Mouse (Mus musculus) MEL (cell line): Measurements from ENCODE around the gene Plekha7. TPM values are rescaled to one million over a fixed set of nuclear protein-coding genes. Genes with fewer than 3 reads are reported as not detected.

Experiments
- DNase-seq: peaks from one replicate; pipeline ENCODE4 v3.0.0; 2011; ENCODE audit warnings: low read depth, low spot score
- H3K27ac ChIP-seq: 2 replicates; pipeline ENCODE4 v1.5.1; 2012; ENCODE audit warnings: low read depth, mild to moderate bottlenecking, control low read depth, low read length, moderate library complexity; ENCODE audit not compliant: control insufficient read depth
- H3K27me3 ChIP-seq, 2 experiments: fragments of 150-350 bp in 1 of 2; sonication (generic) in 1 of 2; 2 replicates each; pipeline ENCODE4 v1.6.1; 2012; ENCODE audit warnings: low read length in 2 of 2, mild to moderate bottlenecking in 2 of 2, improper control_type of control experiment in 1 of 2, moderate library complexity in 1 of 2; ENCODE audit not compliant: insufficient read depth in 2 of 2, control insufficient read depth in 1 of 2
- H3K36me3 ChIP-seq, 2 experiments: 2 replicates each; pipeline ENCODE4 v1.6.1; 2012 to 2014; ENCODE audit warnings: low read length in 2 of 2, improper control_type of control experiment in 1 of 2, inconsistent platforms in 1 of 2, mild to moderate bottlenecking in 1 of 2; ENCODE audit not compliant: insufficient read depth in 2 of 2, control insufficient read depth in 1 of 2
- H3K4me1 ChIP-seq, 2 experiments: fragments of 150-350 bp in 1 of 2; sonication (generic) in 1 of 2; 2 replicates each; pipeline ENCODE4 v1.6.1; 2012; ENCODE audit warnings: low read length in 2 of 2, improper control_type of control experiment in 1 of 2, mild to moderate bottlenecking in 1 of 2; ENCODE audit not compliant: insufficient read depth in 2 of 2, control insufficient read depth in 1 of 2
- H3K4me3 ChIP-seq, 2 experiments: fragments of 150-350 bp in 1 of 2; sonication (generic) in 1 of 2; 2 replicates each; pipeline ENCODE4 v1.5.1; 2012; ENCODE audit warnings: low read depth in 2 of 2, low read length in 2 of 2, mild to moderate bottlenecking in 2 of 2, moderate library complexity in 2 of 2, control low read depth in 1 of 2, improper control_type of control experiment in 1 of 2; ENCODE audit not compliant: control insufficient read depth in 1 of 2, insufficient read depth in 1 of 2
- H3K79me2 ChIP-seq: 2 replicates; pipeline ENCODE4 v1.6.1; 2012; ENCODE audit warnings: mild to moderate bottlenecking, low read length, moderate library complexity; ENCODE audit not compliant: control insufficient read depth, poor library complexity, insufficient read depth
- H3K9ac ChIP-seq: 2 replicates; pipeline ENCODE4 v1.6.1; 2012; ENCODE audit warnings: low read depth, mild to moderate bottlenecking, control low read depth, low read length, moderate library complexity; ENCODE audit not compliant: control insufficient read depth, poor library complexity, severe bottlenecking
- H3K9me3 ChIP-seq: fragments of 150-350 bp; sonication (generic); replicated peaks from 2 replicates; pipeline ENCODE4 v1.6.1; 2012; ENCODE audit warnings: mild to moderate bottlenecking, low read length, improper control_type of control experiment, moderate library complexity; ENCODE audit not compliant: insufficient read depth
- BHLHE40 ChIP-seq: IDR thresholded peaks from 2 replicates; pipeline ENCODE4 v1.6.1; 2012; ENCODE audit warnings: low read depth, mild to moderate bottlenecking, inconsistent platforms, low read length, improper control_type of control experiment, borderline replicate concordance
- CTCF ChIP-seq, 3 experiments: IDR thresholded peaks in 2 of 3; conservative IDR thresholded peaks in 1 of 3; 2 replicates each; pipeline ENCODE4 v1.5.1; 2011 to 2012; ENCODE audit warnings: low read length in 3 of 3, low read depth in 2 of 3, mild to moderate bottlenecking in 2 of 3, improper control_type of control experiment in 1 of 3, inconsistent platforms in 1 of 3, mixed read lengths in 1 of 3, moderate library complexity in 1 of 3; ENCODE audit not compliant: control insufficient read depth in 1 of 3, insufficient read depth in 1 of 3, poor library complexity in 1 of 3, severe bottlenecking in 1 of 3
- EP300 ChIP-seq, 2 experiments: IDR thresholded peaks; 2 replicates each; pipeline ENCODE4 v1.6.1; 2011; ENCODE audit warnings: improper control_type of control experiment in 2 of 2, low read length in 2 of 2, low read depth in 1 of 2, mild to moderate bottlenecking in 1 of 2
- GATA1 ChIP-seq: IDR thresholded peaks from 2 replicates; pipeline ENCODE4 v1.6.1; 2011; ENCODE audit warnings: low read depth, low read length, improper control_type of control experiment
- MAZ ChIP-seq: IDR thresholded peaks from 2 replicates; pipeline ENCODE4 v1.6.1; 2012; ENCODE audit warnings: low read depth, mild to moderate bottlenecking, inconsistent platforms, low read length, improper control_type of control experiment
- MEF2A ChIP-seq: IDR thresholded peaks from 2 replicates; pipeline ENCODE4 v1.6.1; 2014; ENCODE audit warnings: low read depth, mild to moderate bottlenecking, inconsistent platforms, low read length, improper control_type of control experiment; ENCODE audit not compliant: poor library complexity, insufficient replicate concordance, severe bottlenecking; ENCODE audit errors: extremely low read depth
- MXI1 ChIP-seq: IDR thresholded peaks from 2 replicates; pipeline ENCODE4 v1.6.1; 2011; ENCODE audit warnings: mild to moderate bottlenecking, low read depth, low read length, improper control_type of control experiment
- MYC ChIP-seq: IDR thresholded peaks from 2 replicates; pipeline ENCODE4 v1.6.1; 2011; ENCODE audit warnings: low read depth, mild to moderate bottlenecking, low read length, improper control_type of control experiment, moderate library complexity
- NELFE ChIP-seq: IDR thresholded peaks from 2 replicates; pipeline ENCODE4 v1.6.1; 2011; ENCODE audit warnings: low read depth, low read length, improper control_type of control experiment
- POLR2AphosphoS2 ChIP-seq: IDR thresholded peaks from 2 replicates; pipeline ENCODE4 v1.6.1; 2011; ENCODE audit warnings: low read length, improper control_type of control experiment
- SIN3A ChIP-seq: IDR thresholded peaks from 2 replicates; pipeline ENCODE4 v1.6.1; 2012; ENCODE audit warnings: low read length, improper control_type of control experiment, inconsistent platforms
- TAL1 ChIP-seq: IDR thresholded peaks from 2 replicates; pipeline ENCODE4 v1.6.1; 2012; ENCODE audit warnings: mild to moderate bottlenecking, inconsistent platforms, low read length, moderate library complexity, mixed read lengths
- TCF12 ChIP-seq: IDR thresholded peaks from 2 replicates; pipeline ENCODE4 v1.6.1; 2014; ENCODE audit warnings: low read depth, mild to moderate bottlenecking, inconsistent platforms, low read length, improper control_type of control experiment, moderate library complexity
- UBTF ChIP-seq: IDR thresholded peaks from 2 replicates; pipeline ENCODE4 v1.6.1; 2012; ENCODE audit warnings: low read depth, mild to moderate bottlenecking, inconsistent platforms, low read length, improper control_type of control experiment, moderate library complexity, borderline replicate concordance; ENCODE audit not compliant: insufficient read depth
- USF2 ChIP-seq, 2 experiments: IDR thresholded peaks; 2 replicates each; pipeline ENCODE4 v1.6.1; 2011 to 2012; ENCODE audit warnings: improper control_type of control experiment in 2 of 2, low read length in 2 of 2, borderline replicate concordance in 1 of 2, inconsistent platforms in 1 of 2, low read depth in 1 of 2, mild to moderate bottlenecking in 1 of 2; ENCODE audit not compliant: insufficient read depth in 1 of 2
- ZKSCAN1 ChIP-seq: IDR thresholded peaks from 2 replicates; pipeline ENCODE4 v1.6.1; 2012; ENCODE audit warnings: low read depth, mild to moderate bottlenecking, inconsistent platforms, low read length, improper control_type of control experiment, moderate library complexity
- polyA plus RNA-seq, 2 experiments: library from polyadenylated mRNA; stranded (reverse) in 1 of 2; unstranded in 1 of 2; fragments of >175 nt in 1 of 2; fragments of >200 nt in 1 of 2; gene quantifications; 2 replicates each; pipeline versions ENCODE4 v1.2.1 to v1.2.4; 2012; ENCODE audit warnings: low replicate concordance in 2 of 2, low read depth in 1 of 2; ENCODE audit not compliant: insufficient read length in 2 of 2, insufficient read depth in 1 of 2, missing spikeins in 1 of 2
- total RNA-seq: library from RNA; depleted of rRNA; stranded (reverse); fragments of 300-350 nt; gene quantifications from 2 replicates; pipeline ENCODE4 v1.2.3, GENCODE M21; 2012

Gene Plekha7
- total and polyA plus RNA-seq, 3 experiments, result 4.4 to 14.5 TPM; not detected in 1

DNA sequence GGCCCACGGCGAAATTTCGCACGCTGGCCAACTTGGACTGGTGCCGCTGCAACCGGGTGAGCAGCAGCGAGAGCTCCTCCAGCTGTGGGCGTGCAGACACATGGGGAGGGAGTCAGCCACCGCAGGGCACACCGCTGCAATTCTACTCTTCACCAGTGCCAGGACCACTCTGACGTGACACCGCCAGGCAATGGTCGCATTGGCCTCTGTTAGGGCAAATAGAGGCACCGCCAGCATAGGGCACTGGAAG lies 151.4 kb downstream of the Plekha7 start:
- Histone ChIP-seq H3K36me3 (no peaks in the 10 kb centered on the region), H3K79me2 (no peaks in the 10 kb centered on the region), H3K4me3 (no peak overlapping the region), H3K9me3 (no peaks in the 10 kb centered on the region), H3K27ac (no peak overlapping the region), H3K9ac (no peak overlapping the region), H3K4me1 (no peaks in the 10 kb centered on the region), H3K27me3 (no peaks in the 10 kb centered on the region)
- no peak for DNase-seq
- TF ChIP-seq EP300 (IDR thresholded peaks at IDR 0.05; ENCODE audit: low read depth in 1 of 2, low read length in 2 of 2), result no peak
- TF ChIP-seq MYC, result no peak
- no peak for TF ChIP-seq GATA1
- no peak for TF ChIP-seq POLR2AphosphoS2
- no peak for TF ChIP-seq USF2 (IDR thresholded peaks at IDR 0.05; ENCODE audit: borderline replicate concordance in 1 of 2, insufficient read depth in 1 of 2, low read depth in 1 of 2, low read length in 2 of 2)
- no peak for TF ChIP-seq MEF2A
- TF ChIP-seq BHLHE40, result no peak
- TF ChIP-seq CTCF (IDR thresholded peaks at IDR 0.05 in 2 of 3, conservative IDR thresholded peaks at IDR 0.05 in 1 of 3; ENCODE audit: control insufficient read depth in 1 of 3, insufficient read depth in 1 of 3, low read depth in 2 of 3, low read length in 3 of 3, poor library complexity in 1 of 3, severe bottlenecking in 1 of 3), result no peak
- TF ChIP-seq TAL1, result no peak
- no peak for TF ChIP-seq SIN3A
- no peak for TF ChIP-seq MAZ

DNA sequence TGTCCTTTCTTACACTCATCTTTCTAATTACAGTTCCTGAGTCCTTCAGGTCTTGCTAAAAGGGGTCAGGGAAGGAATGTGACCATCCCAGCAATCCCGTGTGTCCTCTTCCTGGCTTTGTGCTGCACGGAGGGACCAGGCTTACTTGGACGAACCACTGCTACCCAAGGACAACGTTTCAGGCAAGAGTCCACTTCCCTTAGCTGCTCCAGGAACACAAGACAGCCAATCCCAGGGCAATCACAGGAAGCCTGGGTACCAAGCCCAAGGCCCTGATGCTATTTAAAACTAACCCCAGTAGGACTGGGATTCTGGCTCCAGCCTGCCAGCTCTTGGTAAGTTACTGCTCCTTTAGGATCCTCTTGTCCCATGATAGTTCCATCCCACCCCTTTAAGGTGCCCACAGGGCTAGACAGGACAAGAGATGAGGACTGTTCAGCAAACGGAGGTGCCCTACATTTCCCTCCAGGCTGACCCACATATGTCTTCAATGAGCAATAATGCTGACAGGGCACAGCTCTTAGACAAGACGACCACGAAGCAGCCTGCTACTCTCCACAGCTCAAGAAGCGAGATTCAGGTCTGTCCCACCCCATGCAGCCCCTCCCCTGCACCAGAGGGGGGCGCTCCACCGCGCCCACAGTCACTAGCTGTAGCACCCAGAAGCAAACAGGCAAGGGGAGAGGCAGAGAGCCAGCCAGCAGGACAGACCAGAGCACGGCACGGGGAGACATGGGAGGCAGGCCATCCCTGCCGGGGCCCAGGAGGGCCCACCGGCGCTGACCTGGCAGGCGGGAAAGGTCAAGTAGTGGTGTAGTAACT lies 151.9 kb downstream of the Plekha7 start:
- no peak overlapping the region for H3K27ac ChIP-seq
- no peaks in the 10 kb centered on the region for H3K79me2 ChIP-seq
- H3K27me3 ChIP-seq, result no peaks in the 10 kb centered on the region
- DNase-seq, result peak; percentile 18
- H3K36me3 ChIP-seq, result no peaks in the 10 kb centered on the region
- H3K9ac ChIP-seq, result no peak overlapping the region
- no peaks in the 10 kb centered on the region for H3K4me1 ChIP-seq
- no peak overlapping the region for H3K4me3 ChIP-seq
- no peaks in the 10 kb centered on the region for H3K9me3 ChIP-seq
- TF ChIP-seq CTCF (IDR thresholded peaks at IDR 0.05 in 2 of 3, conservative IDR thresholded peaks at IDR 0.05 in 1 of 3; ENCODE audit: control insufficient read depth in 1 of 3, insufficient read depth in 1 of 3, low read depth in 2 of 3, low read length in 3 of 3, poor library complexity in 1 of 3, severe bottlenecking in 1 of 3) (peak; percentile 33 to 70 (median 46)), NELFE (no peak)
- TF ChIP-seq, all 39 proteins: peak for 1

DNA sequence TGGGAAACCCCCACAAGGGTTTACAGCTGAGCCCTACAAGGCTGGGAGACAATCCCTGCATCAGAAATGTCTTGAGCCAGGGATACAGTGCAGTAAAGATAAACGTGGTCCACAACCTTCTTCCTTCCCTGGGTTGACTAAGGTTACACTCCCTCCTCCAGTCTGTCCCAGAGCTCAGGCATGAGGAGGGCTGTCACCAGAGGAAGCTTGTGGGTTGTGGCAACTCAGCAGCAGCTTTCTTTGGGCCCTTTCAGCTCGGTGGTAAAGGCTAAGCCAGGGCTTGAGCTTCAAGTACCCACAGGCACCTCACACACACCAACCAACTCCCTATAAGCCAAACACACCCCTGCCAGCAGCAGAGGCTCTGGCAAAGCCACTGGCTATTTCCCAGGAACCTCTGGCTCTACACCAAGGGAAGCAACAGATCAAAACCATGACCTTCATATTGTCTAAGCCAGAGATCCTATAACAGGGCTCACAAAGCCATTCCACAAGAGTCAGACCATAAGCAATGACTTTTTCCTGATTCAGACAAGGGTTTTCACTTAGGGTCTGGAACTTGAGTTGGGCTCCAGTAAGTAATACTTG lies 154.3 kb downstream of the Plekha7 start:
- Histone ChIP-seq H3K4me1 (no peaks in the 10 kb centered on the region), H3K4me3 (no peak overlapping the region), H3K9ac (no peak overlapping the region), H3K27ac (no peak overlapping the region), H3K79me2 (no peaks in the 10 kb centered on the region), H3K9me3 (no peaks in the 10 kb centered on the region), H3K36me3 (no peaks in the 10 kb centered on the region), H3K27me3 (no peaks in the 10 kb centered on the region)
- TF ChIP-seq SIN3A (no peak), TAL1 (no peak), NELFE (no peak), TCF12 (no peak), MXI1 (no peak), CTCF (IDR thresholded peaks at IDR 0.05 in 2 of 3, conservative IDR thresholded peaks at IDR 0.05 in 1 of 3; ENCODE audit: control insufficient read depth in 1 of 3, insufficient read depth in 1 of 3, low read depth in 2 of 3, low read length in 3 of 3, poor library complexity in 1 of 3, severe bottlenecking in 1 of 3) (no peak), UBTF (no peak), ZKSCAN1 (no peak)
- DNase-seq, result no peak
